Mouse (Mus musculus): ENCODE measurements around the gene Tmem200b.

GRCm38 (mm10) chr4:131906423-131906822, 15.1 kb upstream of the Tmem200b start:
- TF ChIP-seq CTCF (IDR thresholded peaks at IDR 0.05; ENCODE audit: insufficient read depth, low read depth, low read length): no peak
- TF ChIP-seq POLR2A (IDR thresholded peaks at IDR 0.05; ENCODE audit: insufficient read depth, low read depth, low read length): no peak

Measured in olfactory bulb, adult 2 months (tissue).